28 mouse cellular contexts compared by ENCODE assay signal in genomic region chr8:89858706-89859385, GRCm38 (mm10).
DNase-seq lines count a peak whose midpoint lies in the region; ATAC-seq and TF ChIP-seq lines count a peak whose summit lies in the region.
"Had no signal": no experiment of that assay in that cellular context is flagged by ENCODE, and none has a peak within 500 bp of the region (broad histone marks: within the 10 kb centered on the region; RNA-seq: fewer than 3 reads in every experiment).

No protein-coding gene starts in this region.

- no peak overlapping the region for H3K4me2 ChIP-seq in forebrain, embryonic 16.5 days (ENCODE audit: low read length)
- no peak overlapping the region for H3K4me2 ChIP-seq in forebrain, embryonic 12.5 days
- H3K4me2 ChIP-seq: forebrain, embryonic 13.5 days; heart, embryonic 12.5 days; liver, embryonic 15.5 days; lung, embryonic 15.5 days; midbrain, embryonic 15.5 days; neural tube, embryonic 15.5 days had no signal

- no peaks in the 10 kb centered on the region for H3K36me3 ChIP-seq in forebrain, embryonic 16.5 days (ENCODE audit: control insufficient read depth, insufficient read depth)
- no peaks in the 10 kb centered on the region for H3K36me3 ChIP-seq in forebrain, embryonic 12.5 days (replicated peaks)
- H3K36me3 ChIP-seq: G1E; heart, embryonic 12.5 days; liver, embryonic 15.5 days; lung, embryonic 15.5 days; midbrain, embryonic 10.5 days; midbrain, embryonic 15.5 days; neural tube, embryonic 15.5 days had no signal

- 0 out of 2 replicates have a peak, but pooled peaks have one; percentile 33 for ATAC-seq in forebrain, embryonic 16.5 days
- ATAC-seq in forebrain, embryonic 12.5 days (ENCODE audit: low FRiP score) = no peak
- ATAC-seq: forebrain, embryonic 13.5 days; hindbrain, embryonic 16.5 days; midbrain, embryonic 15.5 days; Patski had no signal

- H3K4me1 ChIP-seq in forebrain, embryonic 16.5 days (replicated peaks; ENCODE audit: control insufficient read depth, insufficient read depth, low read length) = peaks cover 6% of the 10 kb centered on the region; the same call in 1 of the 2 replicates
- no peaks in the 10 kb centered on the region for H3K4me1 ChIP-seq in forebrain, embryonic 12.5 days
- H3K4me1 ChIP-seq: heart, embryonic 12.5 days; liver, embryonic 15.5 days; lung, embryonic 15.5 days; midbrain, embryonic 10.5 days had no signal

- no peak overlapping the region for H3K27ac ChIP-seq in forebrain, embryonic 16.5 days (ENCODE audit: low read length)
- no peak overlapping the region for H3K27ac ChIP-seq in forebrain, embryonic 12.5 days
- H3K27ac ChIP-seq in layer of hippocampus, adult 2 months = peak overlapping the region; percentile 53; the same call in 1 of the 2 replicates
- H3K27ac ChIP-seq: forebrain, embryonic 13.5 days; kidney, postnatal 0 days; liver, embryonic 15.5 days; lung, embryonic 15.5 days; midbrain, embryonic 10.5 days; midbrain, embryonic 15.5 days; neural tube, embryonic 15.5 days; stomach, postnatal 0 days had no signal

- TF ChIP-seq CTCF in layer of hippocampus, adult 2 months (conservative IDR thresholded peaks at IDR 0.05) = no peak

- no peak overlapping the region for H3K9ac ChIP-seq in forebrain, embryonic 16.5 days (replicated peaks; ENCODE audit: low read depth, low read length)
- H3K9ac ChIP-seq in forebrain, embryonic 12.5 days = no peak overlapping the region
- H3K9ac ChIP-seq: forebrain, embryonic 13.5 days; heart, embryonic 12.5 days; liver, embryonic 15.5 days; lung, embryonic 15.5 days; midbrain, embryonic 15.5 days; neural tube, embryonic 15.5 days had no signal

- 46% methylated on average over 7 of the region's 7 CpGs for WGBS in forebrain, embryonic 16.5 days
- 65% methylated on average over 7 of the region's 7 CpGs for WGBS in forebrain, embryonic 12.5 days

- no peaks in the 10 kb centered on the region for H3K27me3 ChIP-seq in forebrain, embryonic 16.5 days (replicated peaks; ENCODE audit: control insufficient read depth, insufficient read depth, low read length)
- no peaks in the 10 kb centered on the region; the same call in 1 of the 2 replicates for H3K27me3 ChIP-seq in forebrain, embryonic 12.5 days
- H3K27me3 ChIP-seq: forebrain, embryonic 13.5 days; heart, embryonic 12.5 days; liver, embryonic 15.5 days; lung, embryonic 15.5 days; midbrain, embryonic 15.5 days; neural tube, embryonic 15.5 days had no signal

- DNase-seq in layer of hippocampus, adult 2 months (ENCODE audit: low spot score in 2 of 2) = no peak
- DNase-seq in layer of hippocampus, adult 8-10 months (ENCODE audit: low spot score in 2 of 2) = no peak
- DNase-seq in brain, adult 2 months (ENCODE audit: low read depth, low spot score) = peak; percentile 31
- DNase-seq in skeletal muscle tissue, adult 2 months (ENCODE audit: low read depth, low spot score) = peak; percentile 21
- no peak for DNase-seq in T-cell, adult 2 months (ENCODE audit: low spot score)
- DNase-seq: adrenal gland, postnatal 14 days; cerebellum, adult 2 months; cerebellum, postnatal 14 days; gastrocnemius, postnatal 10 days; kidney, adult 8-10 months; liver; thymus, adult 18-20 months; thymus, postnatal 25 days had no signal

- no peaks in the 10 kb centered on the region for H3K9me3 ChIP-seq in forebrain, embryonic 16.5 days (ENCODE audit: control insufficient read depth, low read length)
- H3K9me3 ChIP-seq in forebrain, embryonic 12.5 days = no peaks in the 10 kb centered on the region
- H3K9me3 ChIP-seq: forebrain, embryonic 13.5 days; heart, embryonic 12.5 days; liver, embryonic 15.5 days; lung, embryonic 15.5 days; midbrain, embryonic 10.5 days; midbrain, embryonic 15.5 days; neural tube, embryonic 15.5 days had no signal

- H3K4me3 ChIP-seq in forebrain, embryonic 16.5 days (replicated peaks; ENCODE audit: low read length) = no peak overlapping the region
- no peak overlapping the region for H3K4me3 ChIP-seq in forebrain, embryonic 12.5 days (replicated peaks)
- no peak overlapping the region for H3K4me3 ChIP-seq in layer of hippocampus, adult 2 months
- H3K4me3 ChIP-seq: erythroblast, embryonic 14.5 days; forebrain, embryonic 13.5 days; heart, embryonic 12.5 days; liver, embryonic 15.5 days; lung, embryonic 15.5 days; midbrain, embryonic 10.5 days; midbrain, embryonic 15.5 days; neural tube, embryonic 15.5 days had no signal

Comparison
In these comparisons a context has a peak if more than half of its experiments do, and no peak if none do; other contexts are left out.
1. DNase-seq: peak in brain, adult 2 months (single experiment) and skeletal muscle tissue, adult 2 months (single experiment); none in layer of hippocampus, adult 2 months (0 of 2), layer of hippocampus, adult 8-10 months (0 of 2) and T-cell, adult 2 months (single experiment).